Mouse (Mus musculus) embryonic fibroblast, embryonic 13.5 days (primary cell): ENCODE measurements around the gene Glis1. TPM values are rescaled to one million over a fixed set of nuclear protein-coding genes. Genes with fewer than 3 reads are reported as not detected.

Source experiments
- H3K27ac ChIP-seq: 2 replicates; pipeline ENCODE4 v1.5.1; 2012; ENCODE audit warnings: low read length, control low read depth, inconsistent platforms; ENCODE audit not compliant: insufficient read depth
- H3K4me1 ChIP-seq: 2 replicates; pipeline ENCODE4 v1.6.1; 2011; ENCODE audit warnings: low read length; ENCODE audit not compliant: control insufficient read depth, insufficient read depth
- H3K4me3 ChIP-seq: 2 replicates; pipeline ENCODE4 v1.5.1; 2011; ENCODE audit warnings: mild to moderate bottlenecking, control low read depth, low read length; ENCODE audit not compliant: insufficient read depth
- CTCF ChIP-seq: IDR thresholded peaks from 2 replicates; pipeline ENCODE4 v1.5.1; 2011; ENCODE audit warnings: mild to moderate bottlenecking, control low read depth, low read length, moderate library complexity, borderline replicate concordance; ENCODE audit not compliant: insufficient read depth
- POLR2A ChIP-seq: IDR thresholded peaks from 2 replicates; pipeline ENCODE4 v1.6.1; 2011; ENCODE audit warnings: low read depth, mild to moderate bottlenecking, control low read depth, low read length, moderate library complexity
- polyA plus RNA-seq: library from polyadenylated mRNA; stranded (reverse); fragments of >200 nt; gene quantifications from 2 replicates; pipeline ENCODE4 v1.2.4, GENCODE M21; 2011; ENCODE audit warnings: low read depth; ENCODE audit not compliant: missing spikeins, insufficient read length

Gene Glis1
- polyA plus RNA-seq, 1 experiment: 4.9 TPM

GRCm38 (mm10) chr4:107605964-107606602, 171.7 kb downstream of the Glis1 start:
- H3K27ac ChIP-seq: no peak overlapping the region
- TF ChIP-seq POLR2A (no peak), CTCF (no peak)
- peaks cover 7% of the 10 kb centered on the region for H3K4me1 ChIP-seq
- no peak overlapping the region for H3K4me3 ChIP-seq

GRCm38 (mm10) chr4:107609775-107610174, 175.4 kb downstream of the Glis1 start:
- Histone ChIP-seq H3K27ac (no peak overlapping the region), H3K4me3 (no peak overlapping the region), H3K4me1 (peaks cover 7% of the 10 kb centered on the region)
- no peak for TF ChIP-seq POLR2A
- no peak for TF ChIP-seq CTCF

- H3K4me1 ChIP-seq: peaks cover 6% of the 10 kb centered on the region
These were observed 177.7 kb downstream of the Glis1 start for GRCm38 (mm10) chr4:107611888-107612650.

GRCm38 (mm10) chr4:107617596-107618230, 183.3 kb downstream of the Glis1 start:
- TF ChIP-seq POLR2A: no peak
- no peak for TF ChIP-seq CTCF
- H3K4me3 ChIP-seq: no peak overlapping the region
- no peaks in the 10 kb centered on the region for H3K4me1 ChIP-seq
- H3K27ac ChIP-seq: no peak overlapping the region

More at GRCm38 (mm10) chr4:107611888-107612650, 177.7 kb downstream of the Glis1 start:
- TF ChIP-seq CTCF (no peak), POLR2A (no peak)
- no peak overlapping the region for H3K27ac ChIP-seq
- H3K4me3 ChIP-seq: no peak overlapping the region

- TF ChIP-seq CTCF: no peak
- no peak for TF ChIP-seq POLR2A
- H3K4me1 ChIP-seq: no peaks in the 10 kb centered on the region
- H3K27ac ChIP-seq: no peak overlapping the region
- H3K4me3 ChIP-seq: no peak overlapping the region
These were observed 185.1 kb downstream of the Glis1 start for GRCm38 (mm10) chr4:107619487-107619886.

GRCm38 (mm10) chr4:107621366-107621765, 187.0 kb downstream of the Glis1 start:
- H3K4me1 ChIP-seq: no peaks in the 10 kb centered on the region; the same call in 1 of the 2 replicates
- no peak overlapping the region for H3K4me3 ChIP-seq
- no peak overlapping the region for H3K27ac ChIP-seq
- TF ChIP-seq POLR2A: no peak
- TF ChIP-seq CTCF: no peak

GRCm38 (mm10) chr4:107622296-107622695, 187.9 kb downstream of the Glis1 start:
- no peak for TF ChIP-seq CTCF
- no peak for TF ChIP-seq POLR2A
- H3K4me1 ChIP-seq: no peaks in the 10 kb centered on the region; the same call in 1 of the 2 replicates
- H3K4me3 ChIP-seq: no peak overlapping the region
- H3K27ac ChIP-seq: no peak overlapping the region

GRCm38 (mm10) chr4:107623916-107624315, 189.5 kb downstream of the Glis1 start:
- no peak for TF ChIP-seq POLR2A
- no peak for TF ChIP-seq CTCF
- no peak overlapping the region for H3K4me3 ChIP-seq
- H3K27ac ChIP-seq: no peak overlapping the region
- peaks cover 3% of the 10 kb centered on the region; the same call in 1 of the 2 replicates for H3K4me1 ChIP-seq

- H3K27ac ChIP-seq: no peak overlapping the region
- no peak overlapping the region for H3K4me3 ChIP-seq
- no peak for TF ChIP-seq POLR2A
- TF ChIP-seq CTCF: no peak
- H3K4me1 ChIP-seq: peaks cover 8% of the 10 kb centered on the region
These were observed 190.6 kb downstream of the Glis1 start for GRCm38 (mm10) chr4:107624951-107625350.
